In genomic region chr3:87568681-87569080, GRCm38 (mm10) we compare ENCODE assay signal across 28 mouse cellular contexts.
"Had no signal": no experiment of that assay in that cellular context is flagged by ENCODE, and none has a peak within 500 bp of the region (broad histone marks: within the 10 kb centered on the region; RNA-seq: fewer than 3 reads in every experiment).

No protein-coding gene starts in this region.

- DNase-seq: left cerebral cortex, postnatal 4 days; liver; liver, embryonic 13.5 days; liver, postnatal 0 days; lung, adult 18-20 months; lung, adult 2 months; lung, embryonic 14.5 days; lung, postnatal 10 days; lung, postnatal 14 days; lung, postnatal 36 days; lung, postnatal 4 days; midbrain, embryonic 14.5 days had no signal

- H3K9me3 ChIP-seq: limb, embryonic 10.5 days; limb, embryonic 12.5 days; limb, embryonic 13.5 days; limb, embryonic 15.5 days; liver, embryonic 12.5 days; liver, embryonic 13.5 days; liver, embryonic 15.5 days; lung, embryonic 15.5 days; megakaryocyte, embryonic 14.5 days; midbrain, embryonic 10.5 days; midbrain, embryonic 12.5 days; midbrain, embryonic 13.5 days; midbrain, embryonic 15.5 days; neural tube, embryonic 12.5 days had no signal

- H3K4me1 ChIP-seq: liver, embryonic 15.5 days had no signal

- H3K4me3 ChIP-seq: limb, embryonic 10.5 days; limb, embryonic 12.5 days; limb, embryonic 13.5 days; limb, embryonic 15.5 days; liver, embryonic 12.5 days; liver, embryonic 13.5 days; liver, embryonic 15.5 days; lung, embryonic 15.5 days; megakaryocyte, embryonic 14.5 days; midbrain, embryonic 10.5 days; midbrain, embryonic 12.5 days; midbrain, embryonic 13.5 days; midbrain, embryonic 15.5 days; myocyte; neural tube, embryonic 12.5 days had no signal

- H3K27ac ChIP-seq: limb, embryonic 10.5 days; limb, embryonic 12.5 days; limb, embryonic 13.5 days; limb, embryonic 15.5 days; liver, embryonic 12.5 days; liver, embryonic 13.5 days; liver, embryonic 14.5 days; liver, embryonic 15.5 days; lung, embryonic 15.5 days; macrophage; midbrain, embryonic 10.5 days; midbrain, embryonic 12.5 days; midbrain, embryonic 13.5 days; midbrain, embryonic 15.5 days; neural tube, embryonic 12.5 days had no signal

- H3K27me3 ChIP-seq: limb, embryonic 12.5 days; limb, embryonic 13.5 days; limb, embryonic 15.5 days; liver, embryonic 12.5 days; liver, embryonic 13.5 days; liver, embryonic 15.5 days; lung, embryonic 15.5 days; midbrain, embryonic 12.5 days; midbrain, embryonic 13.5 days; midbrain, embryonic 15.5 days; neural tube, embryonic 12.5 days had no signal

- H3K36me3 ChIP-seq: limb, embryonic 10.5 days; limb, embryonic 12.5 days; limb, embryonic 13.5 days; limb, embryonic 15.5 days; liver, embryonic 12.5 days; liver, embryonic 13.5 days; liver, embryonic 15.5 days; lung, embryonic 15.5 days; midbrain, embryonic 10.5 days; midbrain, embryonic 12.5 days; midbrain, embryonic 13.5 days; midbrain, embryonic 15.5 days; neural tube, embryonic 12.5 days had no signal
